Mouse (Mus musculus) lung, postnatal 0 days (tissue): ENCODE results near the gene Adap2. TPM values are rescaled to one million over a fixed set of nuclear protein-coding genes. Genes with fewer than 3 reads are reported as not detected.

Source experiments
- ATAC-seq: fragments of 200-750 bp; cut with Nextera tagmentation; 2 replicates; pipeline ENCODE4 v1.8.0; 2017; ENCODE audit warnings: moderate library complexity
- DNase-seq: peaks from one replicate; pipeline ENCODE4 v3.0.0-alpha.2; 2016; ENCODE audit warnings: low spot score
- H3K27ac ChIP-seq: fragments of 300-500 bp; sonication (generic); 2 replicates; pipeline ENCODE4 v1.5.1; 2014; ENCODE audit warnings: antibody characterized with exemption, mild to moderate bottlenecking, low read length, mixed read lengths
- H3K27me3 ChIP-seq: fragments of 300-500 bp; sonication (generic); replicated peaks from 2 replicates; pipeline ENCODE4 v1.6.1; 2014; ENCODE audit warnings: low read length, mixed read lengths; ENCODE audit not compliant: insufficient read depth
- H3K36me3 ChIP-seq: fragments of 300-500 bp; sonication (generic); 2 replicates; pipeline ENCODE4 v1.6.1; 2014; ENCODE audit warnings: low read length, mixed read lengths; ENCODE audit not compliant: insufficient read depth
- H3K4me1 ChIP-seq: fragments of 300-500 bp; sonication (generic); 2 replicates; pipeline ENCODE4 v1.6.1; 2014; ENCODE audit warnings: antibody characterized with exemption, low read depth, low read length, mixed read lengths; ENCODE audit not compliant: insufficient read depth
- H3K4me2 ChIP-seq: fragments of 300-500 bp; sonication (generic); replicated peaks from 2 replicates; pipeline ENCODE4 v1.6.1; 2014; ENCODE audit warnings: low read depth, mild to moderate bottlenecking, low read length, moderate library complexity, mixed read lengths
- H3K4me3 ChIP-seq: fragments of 300-500 bp; sonication (generic); 2 replicates; pipeline ENCODE4 v1.5.1; 2014; ENCODE audit warnings: low read depth, low read length
- H3K9ac ChIP-seq: fragments of 300-500 bp; sonication (generic); replicated peaks from 2 replicates; pipeline ENCODE4 v1.6.1; 2014; ENCODE audit warnings: low read depth, mild to moderate bottlenecking
- H3K9me3 ChIP-seq: fragments of 300-500 bp; sonication (generic); 2 replicates; pipeline ENCODE4 v1.6.1; 2016; ENCODE audit warnings: low read length, mixed read lengths
- CTCF ChIP-seq: IDR thresholded peaks from 2 replicates; pipeline ENCODE4 v1.5.1; 2016; ENCODE audit warnings: antibody characterized with exemption, mild to moderate bottlenecking
- EP300 ChIP-seq: IDR thresholded peaks from 2 replicates; pipeline ENCODE4 v1.6.1; 2016; ENCODE audit warnings: antibody characterized with exemption, mild to moderate bottlenecking, control low read depth
- WGBS: fragments of 180-500 bp; shearing (Covaris S2); extraction: QIAGEN DNeasy Blood & Tissue Kit; methylation state at CpG from one replicate; pipeline ENCODE4 v1.1.7; 2014; 5-methylcytosine and 5-hydroxymethylcytosine counted together
- polyA plus RNA-seq: library from polyadenylated mRNA; unstranded; fragments of >200 nt; fragmentation: Nextera tagmentation; extraction: Ambion mirVana; gene quantifications from 2 replicates; pipeline ENCODE4 v1.2.1, GENCODE M21; 2015

Gene Adap2
- polyA plus RNA-seq, 1 experiment from 2014 or later, result 12.4 TPM

DNA sequence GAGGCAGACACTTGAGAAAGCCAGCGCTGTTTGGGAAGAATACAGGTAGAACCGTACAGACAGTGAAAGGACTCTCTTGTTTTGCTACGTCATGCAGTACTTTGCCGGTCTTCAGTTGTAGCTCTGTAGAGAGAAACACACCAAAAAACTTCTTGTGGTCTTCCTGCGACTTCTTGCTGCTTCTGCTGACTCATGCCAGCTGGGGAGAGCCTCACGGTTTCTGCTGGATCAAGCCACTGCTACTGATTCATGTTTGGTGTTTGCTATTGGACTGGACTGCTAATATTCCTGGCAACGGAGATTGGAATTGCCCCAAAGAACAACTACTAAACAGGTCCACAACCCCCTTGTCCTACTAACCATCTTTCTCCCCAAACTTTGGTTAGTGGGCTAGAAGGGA lies 42.4 kb downstream of the Adap2 start:
- Histone ChIP-seq H3K4me3 (no peak overlapping the region), H3K4me1 (no peaks in the 10 kb centered on the region), H3K27me3 (no peaks in the 10 kb centered on the region), H3K36me3 (peaks cover 6% of the 10 kb centered on the region; the same call in 1 of the 2 replicates), H3K27ac (no peak overlapping the region), H3K9me3 (no peaks in the 10 kb centered on the region), H3K4me2 (no peak overlapping the region), H3K9ac (no peak overlapping the region)
- DNase-seq, result no peak
- 77% methylated on average over 7 of the region's 7 CpGs for WGBS
- ATAC-seq, result no peak
- TF ChIP-seq EP300 (no peak), CTCF (no peak)

DNA sequence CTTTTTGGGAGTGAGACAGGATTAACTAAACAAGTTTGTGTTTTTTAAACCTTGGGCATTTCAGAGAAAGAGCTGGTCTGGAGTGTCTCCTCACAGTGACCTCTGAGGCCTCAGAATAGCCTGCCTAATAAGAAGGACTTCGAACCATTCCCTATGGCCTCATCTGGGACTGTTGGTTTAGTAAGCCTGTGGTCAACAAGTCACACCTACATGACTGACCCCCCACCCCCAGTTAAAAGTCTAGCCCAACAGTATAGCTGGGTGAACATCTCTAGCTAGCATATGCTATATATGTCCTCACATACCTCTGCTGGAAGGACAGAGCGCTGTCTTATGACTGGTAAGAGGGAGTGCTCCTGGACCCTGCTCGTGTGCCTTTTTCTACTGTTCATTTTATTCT lies 45.4 kb downstream of the Adap2 start:
- Histone ChIP-seq H3K9me3 (no peaks in the 10 kb centered on the region), H3K9ac (no peak overlapping the region), H3K36me3 (peaks cover 4% of the 10 kb centered on the region; the same call in 1 of the 2 replicates), H3K4me3 (no peak overlapping the region), H3K4me2 (no peak overlapping the region), H3K27ac (no peak overlapping the region), H3K27me3 (no peaks in the 10 kb centered on the region), H3K4me1 (no peaks in the 10 kb centered on the region)
- DNase-seq (no peak), ATAC-seq (no peak)
- WGBS, result 96% methylated on average over 3 of the region's 3 CpGs
- TF ChIP-seq EP300, result no peak
- no peak for TF ChIP-seq CTCF

DNA sequence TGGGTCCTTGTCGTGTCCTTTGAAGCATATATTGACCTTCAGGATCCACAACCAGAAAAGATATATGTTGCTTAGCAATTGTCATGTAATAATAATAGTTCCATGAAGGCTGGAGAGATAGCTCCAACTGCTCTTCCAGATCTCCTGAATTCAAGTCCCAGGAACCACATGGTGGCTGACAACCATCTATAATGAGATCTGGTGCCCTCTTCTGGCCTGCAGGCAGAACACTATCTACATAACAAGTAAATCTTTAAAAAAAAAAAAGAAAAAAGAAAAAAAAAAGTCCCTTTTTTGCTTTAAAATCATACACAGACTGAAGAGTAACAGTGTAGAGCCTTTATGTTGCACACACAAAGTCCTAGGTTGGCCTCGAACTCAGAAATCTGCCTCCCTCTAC lies 45.9 kb downstream of the Adap2 start:
- H3K36me3 ChIP-seq, result no peaks in the 10 kb centered on the region

DNA sequence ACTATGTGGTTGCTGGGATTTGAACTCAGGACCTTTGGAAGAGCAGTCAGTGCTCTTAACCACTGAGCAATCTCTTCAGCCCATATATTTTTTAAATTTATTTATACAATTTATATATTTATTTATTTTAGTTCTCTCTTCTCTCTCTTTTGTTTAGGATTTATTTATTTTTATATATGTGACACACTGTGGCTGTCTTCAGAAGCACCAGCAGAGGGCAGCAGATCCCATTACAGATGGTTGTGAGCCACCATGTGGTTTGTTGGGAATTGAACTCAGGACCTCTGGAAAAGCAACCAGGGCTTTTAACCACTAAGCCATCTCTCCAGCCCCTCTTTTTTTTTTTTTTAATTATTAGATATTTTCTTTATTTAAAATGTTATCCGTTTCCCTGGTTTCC lies 46.4 kb downstream of the Adap2 start:
- ATAC-seq, result no peak
- WGBS, result 88% methylated on average over 1 of the region's 1 CpGs
- H3K9me3 ChIP-seq, result no peaks in the 10 kb centered on the region
- H3K9ac ChIP-seq, result no peak overlapping the region
- DNase-seq, result peak; percentile 51
- no peak overlapping the region for H3K27ac ChIP-seq
- no peak overlapping the region for H3K4me3 ChIP-seq
- no peaks in the 10 kb centered on the region for H3K4me1 ChIP-seq
- H3K4me2 ChIP-seq, result no peak overlapping the region
- H3K36me3 ChIP-seq, result no peaks in the 10 kb centered on the region
- no peaks in the 10 kb centered on the region for H3K27me3 ChIP-seq
- no peak for TF ChIP-seq EP300
- peak; percentile 65 for TF ChIP-seq CTCF

More for the DNA sequence above, 45.9 kb downstream of the Adap2 start:
- TF ChIP-seq CTCF, result peak; percentile 56
- no peak for TF ChIP-seq EP300
- ATAC-seq, result no peak
- H3K9me3 ChIP-seq, result no peaks in the 10 kb centered on the region
- H3K9ac ChIP-seq, result no peak overlapping the region
- WGBS, result 92% methylated on average over 2 of the region's 2 CpGs
- DNase-seq, result no peak
- no peak overlapping the region for H3K4me2 ChIP-seq
- H3K4me1 ChIP-seq, result no peaks in the 10 kb centered on the region
- no peak overlapping the region for H3K27ac ChIP-seq
- no peak overlapping the region for H3K4me3 ChIP-seq
- no peaks in the 10 kb centered on the region for H3K27me3 ChIP-seq

DNA sequence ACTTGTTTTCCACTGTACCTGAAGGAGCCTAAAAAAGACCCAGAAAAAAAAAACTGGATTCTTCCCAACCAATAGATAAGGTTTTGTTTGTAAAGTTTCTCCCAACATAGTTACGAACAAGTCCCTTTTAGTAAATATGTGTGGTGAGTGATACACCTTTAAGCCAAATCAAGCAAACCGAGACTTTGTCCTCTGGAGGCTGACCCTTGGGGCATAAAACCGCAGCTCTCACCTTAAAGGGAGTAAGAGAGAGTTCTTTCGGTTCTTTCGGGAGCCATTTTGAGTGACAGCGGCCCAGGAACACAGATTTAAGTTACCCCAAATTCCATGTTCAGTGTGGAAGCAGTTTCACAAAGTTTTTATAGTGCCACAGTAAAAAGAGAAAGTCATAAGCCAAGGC lies 48.4 kb downstream of the Adap2 start:
- no peaks in the 10 kb centered on the region for H3K9me3 ChIP-seq
- WGBS, result 67% methylated on average over 6 of the region's 6 CpGs
- TF ChIP-seq EP300 (no peak), CTCF (no peak)
- no peak for DNase-seq
- H3K9ac ChIP-seq, result no peak overlapping the region
- no peak overlapping the region for H3K27ac ChIP-seq
- H3K27me3 ChIP-seq, result no peaks in the 10 kb centered on the region
- no peak for ATAC-seq
- no peak overlapping the region for H3K4me2 ChIP-seq
- no peaks in the 10 kb centered on the region for H3K36me3 ChIP-seq
- no peaks in the 10 kb centered on the region for H3K4me1 ChIP-seq
- H3K4me3 ChIP-seq, result no peak overlapping the region

DNA sequence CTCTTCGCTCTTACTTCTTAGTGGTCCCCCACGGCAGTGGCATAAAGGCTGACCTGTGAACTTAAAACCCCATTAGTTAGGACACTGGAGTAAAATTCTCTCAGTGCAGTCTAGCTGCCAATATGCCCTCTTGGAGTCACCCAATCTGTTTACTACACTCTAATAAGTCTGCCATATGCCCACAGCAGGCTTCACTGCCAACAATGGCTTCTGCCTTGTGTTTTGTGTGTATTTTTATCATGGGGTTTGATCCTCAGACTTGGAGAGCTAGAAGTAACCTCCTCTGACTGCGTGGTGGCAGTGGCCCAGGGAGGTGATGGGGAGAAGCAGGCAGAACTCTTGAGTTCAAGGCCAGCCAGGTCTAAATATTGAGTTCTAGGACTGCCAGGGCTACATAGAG lies 50.1 kb downstream of the Adap2 start:
- WGBS, result 68% methylated on average over 3 of the region's 3 CpGs
- no peaks in the 10 kb centered on the region for H3K4me1 ChIP-seq

DNA sequence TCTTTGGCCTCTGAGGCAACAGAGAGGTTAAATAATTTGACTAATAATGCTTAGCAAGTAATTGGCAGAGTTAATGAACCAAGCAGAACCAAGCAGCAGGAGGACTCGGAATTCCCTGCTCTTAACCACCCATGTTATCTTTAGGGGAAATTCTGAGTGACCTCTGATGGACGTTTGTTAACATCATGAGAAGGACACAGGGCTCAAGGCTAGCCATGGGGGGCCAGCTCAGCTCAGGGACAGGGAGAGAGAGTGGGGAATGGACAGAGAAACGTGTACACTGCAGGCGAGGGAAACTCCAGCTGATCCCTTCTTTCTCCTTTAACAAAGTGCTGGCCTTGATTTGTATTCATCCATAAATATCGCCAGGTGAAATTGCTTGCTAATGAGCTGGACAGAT lies 51.0 kb downstream of the Adap2 start:
- no peak overlapping the region for H3K27ac ChIP-seq
- H3K27me3 ChIP-seq, result no peaks in the 10 kb centered on the region
- TF ChIP-seq CTCF, result no peak
- TF ChIP-seq EP300, result no peak
- H3K4me3 ChIP-seq, result no peak overlapping the region
- WGBS, result 59% methylated on average over 5 of the region's 5 CpGs
- H3K36me3 ChIP-seq, result no peaks in the 10 kb centered on the region
- no peak for DNase-seq
- no peak overlapping the region for H3K4me2 ChIP-seq
- H3K9ac ChIP-seq, result no peak overlapping the region
- H3K4me1 ChIP-seq, result no peaks in the 10 kb centered on the region; the same call in 1 of the 2 replicates
- H3K9me3 ChIP-seq, result no peaks in the 10 kb centered on the region
- ATAC-seq, result no peak

More for the DNA sequence above, 50.1 kb downstream of the Adap2 start:
- Histone ChIP-seq H3K9ac (no peak overlapping the region), H3K27me3 (no peaks in the 10 kb centered on the region), H3K36me3 (no peaks in the 10 kb centered on the region), H3K4me2 (no peak overlapping the region), H3K27ac (no peak overlapping the region), H3K4me3 (no peak overlapping the region), H3K9me3 (no peaks in the 10 kb centered on the region)
- DNase-seq, result no peak
- ATAC-seq, result no peak
- TF ChIP-seq CTCF, result no peak
- no peak for TF ChIP-seq EP300
